Mouse (Mus musculus) CH12.LX (cell line): ENCODE measurements around the gene Dusp2. TPM values are rescaled to one million over a fixed set of nuclear protein-coding genes. Genes with fewer than 3 reads are reported as not detected.

Experiments
- DNase-seq: peaks from one replicate; pipeline ENCODE4 v3.0.0-alpha.2; 2013; ENCODE audit errors: extremely low read depth
- H3K27ac ChIP-seq: 2 replicates; pipeline ENCODE4 v1.5.1; 2012; ENCODE audit warnings: low read depth, mild to moderate bottlenecking, control low read depth, moderate library complexity; ENCODE audit not compliant: insufficient read depth
- H3K27me3 ChIP-seq: replicated peaks from 2 replicates; pipeline ENCODE3; 2012; ENCODE audit warnings: inconsistent platforms
- H3K36me3 ChIP-seq, 2 experiments: replicated peaks in 1 of 2; 2 replicates each; pipeline versions ENCODE3 to v1.6.1; 2012; ENCODE audit warnings: inconsistent platforms in 1 of 2, low read length in 1 of 2, mild to moderate bottlenecking in 1 of 2, mixed read lengths in 1 of 2, moderate library complexity in 1 of 2; ENCODE audit not compliant: control insufficient read depth in 1 of 2, insufficient read depth in 1 of 2
- H3K4me1 ChIP-seq, 2 experiments: 2 replicates each; pipeline ENCODE4 v1.6.1; 2012; ENCODE audit warnings: inconsistent platforms in 1 of 2, moderate library complexity in 1 of 2; ENCODE audit not compliant: insufficient read depth in 2 of 2, control insufficient read depth in 1 of 2
- H3K4me2 ChIP-seq: 2 replicates; pipeline ENCODE4 v1.6.1; 2012; ENCODE audit warnings: low read depth, mild to moderate bottlenecking, control low read depth; ENCODE audit not compliant: poor library complexity, insufficient read depth, severe bottlenecking
- H3K4me3 ChIP-seq, 3 experiments: fragments of 150-350 bp in 1 of 3; sonication (generic) in 1 of 3; replicated peaks in 1 of 3; 2 replicates each; pipeline versions ENCODE3 to v1.5.1; 2011 to 2012; ENCODE audit warnings: low read depth in 2 of 3, low read length in 2 of 3, mild to moderate bottlenecking in 2 of 3, moderate library complexity in 2 of 3, control low read depth in 1 of 3, improper control_type of control experiment in 1 of 3, inconsistent platforms in 1 of 3, mixed read lengths in 1 of 3; ENCODE audit not compliant: poor library complexity in 1 of 3
- H3K79me2 ChIP-seq: replicated peaks from 2 replicates; pipeline ENCODE4 v1.6.1; 2012; ENCODE audit warnings: mild to moderate bottlenecking, moderate library complexity; ENCODE audit not compliant: control insufficient read depth, poor library complexity, insufficient read depth, severe bottlenecking; ENCODE audit errors: extremely low read depth
- H3K9ac ChIP-seq: 2 replicates; pipeline ENCODE4 v1.6.1; 2012; ENCODE audit warnings: low read depth, mild to moderate bottlenecking, control low read depth, moderate library complexity; ENCODE audit not compliant: insufficient read depth
- H3K9me3 ChIP-seq: replicated peaks from 2 replicates; pipeline ENCODE3; 2012; ENCODE audit warnings: low read length, inconsistent platforms, mixed read lengths
- E2F4 ChIP-seq: IDR thresholded peaks from 2 replicates; pipeline ENCODE4 v1.6.1; 2011; ENCODE audit warnings: low read depth, low read length, improper control_type of control experiment; ENCODE audit not compliant: insufficient replicate concordance
- ELF1 ChIP-seq: IDR thresholded peaks from 2 replicates; pipeline ENCODE4 v1.6.1; 2014; ENCODE audit warnings: low read depth, mild to moderate bottlenecking, inconsistent platforms, low read length, improper control_type of control experiment
- JUN ChIP-seq: IDR thresholded peaks from 2 replicates; pipeline ENCODE4 v1.6.1; 2011; ENCODE audit warnings: low read depth, mild to moderate bottlenecking, low read length, improper control_type of control experiment, moderate library complexity; ENCODE audit not compliant: insufficient read depth
- MAX ChIP-seq: IDR thresholded peaks from 2 replicates; pipeline ENCODE4 v1.6.1; 2011; ENCODE audit warnings: low read length, improper control_type of control experiment
- MEF2A ChIP-seq: IDR thresholded peaks from 2 replicates; pipeline ENCODE4 v1.6.1; 2014; ENCODE audit warnings: low read depth, mild to moderate bottlenecking, inconsistent platforms, low read length, improper control_type of control experiment, borderline replicate concordance
- NRF1 ChIP-seq: IDR thresholded peaks from 2 replicates; pipeline ENCODE4 v1.6.1; 2014; ENCODE audit warnings: low read depth, mild to moderate bottlenecking, inconsistent platforms, low read length, improper control_type of control experiment, moderate library complexity
- POLR2A ChIP-seq: IDR thresholded peaks from 2 replicates; pipeline ENCODE4 v1.6.1; 2011; ENCODE audit warnings: low read depth, mild to moderate bottlenecking, improper control_type of control experiment, low read length
- POLR2AphosphoS2 ChIP-seq: IDR thresholded peaks from 2 replicates; pipeline ENCODE4 v1.6.1; 2011; ENCODE audit warnings: low read depth, low read length, improper control_type of control experiment
- RCOR1 ChIP-seq: conservative IDR thresholded peaks from 2 replicates; pipeline ENCODE4 v1.6.1; 2012; ENCODE audit warnings: low read depth, mild to moderate bottlenecking, inconsistent platforms, low read length, improper control_type of control experiment
- USF1 ChIP-seq: IDR thresholded peaks from 2 replicates; pipeline ENCODE4 v1.6.1; 2014; ENCODE audit warnings: low read depth, mild to moderate bottlenecking, inconsistent platforms, low read length, improper control_type of control experiment
- dilution Hi-C: fragments of 300-500 bp; cut with MboI; formaldehyde crosslinking; loops from 2 replicates; pipeline ENCODE4 v1.14.3; 2020; ENCODE audit warnings: low sequenced_read_pairs; ENCODE audit not compliant: extremely low pct_unique_long_range_greater_than_20kb, extremely low pct_ligation_motif_present
- in situ Hi-C: fragments of 300-500 bp; cut with MboI; formaldehyde crosslinking; loops from 3 replicates; pipeline ENCODE4 v1.14.3; 2019; ENCODE audit warnings: low sequenced_read_pairs, low pct_ligation_motif_present, low pct_unique_long_range_greater_than_20kb, mixed read lengths
- polyA plus RNA-seq: library from polyadenylated mRNA; unstranded; fragments of >175 nt; gene quantifications from 2 replicates; pipeline ENCODE4 v1.2.1, GENCODE M21; 2012; ENCODE audit warnings: low read depth; ENCODE audit not compliant: insufficient read length
- total RNA-seq, 2 experiments: library from RNA; depleted of rRNA; stranded (reverse); fragments of 300-350 nt in 1 of 2; fragments of >200 nt in 1 of 2; gene quantifications; 2 replicates each; pipeline ENCODE4 v1.2.3; 2012 to 2014

The Dusp2 gene
- total and polyA plus RNA-seq, 3 experiments = 57.8 to 107 (median 81.5) TPM

DNA sequence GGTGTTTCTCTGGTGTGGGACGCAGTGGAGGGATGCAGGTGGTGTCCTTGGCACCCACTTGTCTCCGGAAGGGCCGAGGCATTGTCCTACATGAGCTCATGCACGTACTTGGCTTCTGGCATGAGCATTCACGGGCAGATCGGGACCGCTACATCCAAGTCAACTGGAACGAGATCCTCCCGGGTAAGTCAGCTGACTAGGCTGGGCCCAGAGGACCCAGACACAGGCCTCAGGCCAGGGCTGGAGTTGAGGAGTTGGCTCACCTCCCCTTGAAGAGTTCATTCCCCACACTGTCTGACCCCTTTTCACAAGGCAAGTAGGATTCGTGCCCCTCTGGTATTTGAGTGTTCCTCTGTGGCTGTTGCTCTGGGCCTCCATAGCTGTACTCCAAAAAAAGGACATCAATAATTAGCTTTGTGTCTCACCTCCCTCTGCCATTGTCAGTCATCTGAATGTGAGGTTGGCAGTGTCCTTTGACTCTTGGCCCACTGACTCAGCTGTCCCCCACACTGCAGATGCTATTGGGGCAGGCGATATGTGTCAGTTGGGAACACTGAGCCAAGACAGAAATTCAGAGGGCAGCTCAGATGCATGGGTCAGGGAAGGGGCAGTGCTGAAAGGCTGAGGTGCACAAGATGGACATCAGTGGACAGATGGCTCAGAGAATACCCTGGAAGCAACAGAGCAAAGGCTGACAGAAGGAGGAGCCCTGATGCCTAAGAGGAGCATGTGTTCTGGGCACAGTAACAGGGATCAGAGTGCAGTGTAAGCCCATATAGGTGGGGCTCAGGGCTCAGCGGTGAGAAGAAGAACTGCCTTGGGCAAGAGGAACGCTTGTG, 11.4 kb downstream of the Dusp2 start:
- Histone ChIP-seq H3K9me3 (no peaks in the 10 kb centered on the region), H3K4me1 (peaks cover 0 to 9% of the 10 kb centered on the region in 2 experiments; a peak in 2 of 4 replicates), H3K27ac (no peak overlapping the region), H3K27me3 (no peaks in the 10 kb centered on the region), H3K4me2 (no peak overlapping the region), H3K9ac (no peak overlapping the region), H3K79me2 (no peaks in the 10 kb centered on the region), H3K4me3 (no peak overlapping the region), H3K36me3 (peaks cover 0 to 11% of the 10 kb centered on the region in 2 experiments)
- TF ChIP-seq USF1 = no peak
- TF ChIP-seq POLR2A = no peak
- TF ChIP-seq RCOR1 = no peak
- no peak for TF ChIP-seq E2F4
- no peak for TF ChIP-seq ELF1
- TF ChIP-seq MEF2A = no peak
- no peak for TF ChIP-seq NRF1
- no peak for TF ChIP-seq JUN
- dilution Hi-C loops (no loop called here), in situ Hi-C loops (no loop called here)
- no peak for DNase-seq

- Histone ChIP-seq H3K4me3 (no peak overlapping the region), H3K9ac (no peak overlapping the region), H3K79me2 (no peaks in the 10 kb centered on the region), H3K27me3 (no peaks in the 10 kb centered on the region), H3K9me3 (no peaks in the 10 kb centered on the region), H3K36me3 (peaks cover 0 to 2% of the 10 kb centered on the region in 2 experiments), H3K4me1 (no peaks in the 10 kb centered on the region), H3K27ac (no peak overlapping the region), H3K4me2 (no peak overlapping the region)
- dilution Hi-C loops (no loop called here), in situ Hi-C loops (no loop called here)
- no peak for DNase-seq
- TF ChIP-seq MAX (no peak), POLR2AphosphoS2 (no peak)
These were observed 17.9 kb downstream of the Dusp2 start for GRCm38 (mm10) chr2:127353881-127354280.
